Mouse (Mus musculus): ENCODE data around the gene Fzd10. TPM values are rescaled to one million over a fixed set of nuclear protein-coding genes. Genes with fewer than 3 reads are reported as not detected.

Fzd10 gene
- polyA plus RNA-seq, 1 experiment from 2014 or later: 1.0 TPM

Other genes starting within 250 kb of the Fzd10 start
- gene Tmem132d, start 167.8 kb upstream of the Fzd10 start, polyA plus RNA-seq (2016; fragmentation: Nextera tagmentation; extraction: Ambion mirVana): 0.29 TPM in 1 of 2 replicates, not detected in the other
- gene Piwil1, start 101.7 kb downstream of the Fzd10 start, polyA plus RNA-seq (2016; fragmentation: Nextera tagmentation; extraction: Ambion mirVana): not detected in 2 replicates